Mouse (Mus musculus) MEL (cell line): ENCODE measurements around the gene Dock4. TPM values are rescaled to one million over a fixed set of nuclear protein-coding genes. Genes with fewer than 3 reads are reported as not detected.

Source experiments
- DNase-seq: peaks from one replicate; pipeline ENCODE4 v3.0.0; 2011; ENCODE audit warnings: low read depth, low spot score
- H3K27ac ChIP-seq: 2 replicates; pipeline ENCODE4 v1.5.1; 2012; ENCODE audit warnings: low read depth, mild to moderate bottlenecking, control low read depth, low read length, moderate library complexity; ENCODE audit not compliant: control insufficient read depth
- H3K27me3 ChIP-seq, 2 experiments: fragments of 150-350 bp in 1 of 2; sonication (generic) in 1 of 2; 2 replicates each; pipeline ENCODE4 v1.6.1; 2012; ENCODE audit warnings: low read length in 2 of 2, mild to moderate bottlenecking in 2 of 2, improper control_type of control experiment in 1 of 2, moderate library complexity in 1 of 2; ENCODE audit not compliant: insufficient read depth in 2 of 2, control insufficient read depth in 1 of 2
- H3K36me3 ChIP-seq, 2 experiments: 2 replicates each; pipeline ENCODE4 v1.6.1; 2012 to 2014; ENCODE audit warnings: low read length in 2 of 2, improper control_type of control experiment in 1 of 2, inconsistent platforms in 1 of 2, mild to moderate bottlenecking in 1 of 2; ENCODE audit not compliant: insufficient read depth in 2 of 2, control insufficient read depth in 1 of 2
- H3K4me1 ChIP-seq, 2 experiments: fragments of 150-350 bp in 1 of 2; sonication (generic) in 1 of 2; 2 replicates each; pipeline ENCODE4 v1.6.1; 2012; ENCODE audit warnings: low read length in 2 of 2, improper control_type of control experiment in 1 of 2, mild to moderate bottlenecking in 1 of 2; ENCODE audit not compliant: insufficient read depth in 2 of 2, control insufficient read depth in 1 of 2
- H3K4me3 ChIP-seq, 2 experiments: fragments of 150-350 bp in 1 of 2; sonication (generic) in 1 of 2; 2 replicates each; pipeline ENCODE4 v1.5.1; 2012; ENCODE audit warnings: low read depth in 2 of 2, low read length in 2 of 2, mild to moderate bottlenecking in 2 of 2, moderate library complexity in 2 of 2, control low read depth in 1 of 2, improper control_type of control experiment in 1 of 2; ENCODE audit not compliant: control insufficient read depth in 1 of 2, insufficient read depth in 1 of 2
- H3K79me2 ChIP-seq: 2 replicates; pipeline ENCODE4 v1.6.1; 2012; ENCODE audit warnings: mild to moderate bottlenecking, low read length, moderate library complexity; ENCODE audit not compliant: control insufficient read depth, poor library complexity, insufficient read depth
- H3K9ac ChIP-seq: 2 replicates; pipeline ENCODE4 v1.6.1; 2012; ENCODE audit warnings: low read depth, mild to moderate bottlenecking, control low read depth, low read length, moderate library complexity; ENCODE audit not compliant: control insufficient read depth, poor library complexity, severe bottlenecking
- H3K9me3 ChIP-seq: fragments of 150-350 bp; sonication (generic); replicated peaks from 2 replicates; pipeline ENCODE4 v1.6.1; 2012; ENCODE audit warnings: mild to moderate bottlenecking, low read length, improper control_type of control experiment, moderate library complexity; ENCODE audit not compliant: insufficient read depth
- CTCF ChIP-seq, 3 experiments: IDR thresholded peaks in 2 of 3; conservative IDR thresholded peaks in 1 of 3; 2 replicates each; pipeline ENCODE4 v1.5.1; 2011 to 2012; ENCODE audit warnings: low read length in 3 of 3, low read depth in 2 of 3, mild to moderate bottlenecking in 2 of 3, improper control_type of control experiment in 1 of 3, inconsistent platforms in 1 of 3, mixed read lengths in 1 of 3, moderate library complexity in 1 of 3; ENCODE audit not compliant: control insufficient read depth in 1 of 3, insufficient read depth in 1 of 3, poor library complexity in 1 of 3, severe bottlenecking in 1 of 3
- E2F4 ChIP-seq: IDR thresholded peaks from 2 replicates; pipeline ENCODE4 v1.6.1; 2011; ENCODE audit warnings: low read depth, low read length, improper control_type of control experiment, borderline replicate concordance
- EP300 ChIP-seq, 2 experiments: IDR thresholded peaks; 2 replicates each; pipeline ENCODE4 v1.6.1; 2011; ENCODE audit warnings: improper control_type of control experiment in 2 of 2, low read length in 2 of 2, low read depth in 1 of 2, mild to moderate bottlenecking in 1 of 2
- ETS1 ChIP-seq: IDR thresholded peaks from 2 replicates; pipeline ENCODE4 v1.6.1; 2012; ENCODE audit warnings: low read depth, mild to moderate bottlenecking, inconsistent platforms, low read length, improper control_type of control experiment, moderate library complexity
- GABPA ChIP-seq: IDR thresholded peaks from 2 replicates; pipeline ENCODE4 v1.6.1; 2012; ENCODE audit warnings: low read depth, mild to moderate bottlenecking, inconsistent platforms, low read length, improper control_type of control experiment, moderate library complexity
- HCFC1 ChIP-seq: IDR thresholded peaks from 2 replicates; pipeline ENCODE4 v1.6.1; 2012; ENCODE audit warnings: low read depth, mild to moderate bottlenecking, inconsistent platforms, low read length, improper control_type of control experiment, moderate library complexity
- JUND ChIP-seq: IDR thresholded peaks from 2 replicates; pipeline ENCODE4 v1.6.1; 2011; ENCODE audit warnings: low read depth, mild to moderate bottlenecking, improper control_type of control experiment, low read length
- KAT2A ChIP-seq: conservative IDR thresholded peaks from 2 replicates; pipeline ENCODE4 v1.6.1; 2012; ENCODE audit warnings: low read depth, low read length, improper control_type of control experiment, inconsistent platforms
- MAFK ChIP-seq: IDR thresholded peaks from 2 replicates; pipeline ENCODE4 v1.6.1; 2011; ENCODE audit warnings: low read depth, mild to moderate bottlenecking, low read length, improper control_type of control experiment, borderline replicate concordance
- MAX ChIP-seq: IDR thresholded peaks from 2 replicates; pipeline ENCODE4 v1.6.1; 2011; ENCODE audit warnings: low read length, improper control_type of control experiment
- MAZ ChIP-seq: IDR thresholded peaks from 2 replicates; pipeline ENCODE4 v1.6.1; 2012; ENCODE audit warnings: low read depth, mild to moderate bottlenecking, inconsistent platforms, low read length, improper control_type of control experiment
- MEF2A ChIP-seq: IDR thresholded peaks from 2 replicates; pipeline ENCODE4 v1.6.1; 2014; ENCODE audit warnings: low read depth, mild to moderate bottlenecking, inconsistent platforms, low read length, improper control_type of control experiment; ENCODE audit not compliant: poor library complexity, insufficient replicate concordance, severe bottlenecking; ENCODE audit errors: extremely low read depth
- MXI1 ChIP-seq: IDR thresholded peaks from 2 replicates; pipeline ENCODE4 v1.6.1; 2011; ENCODE audit warnings: mild to moderate bottlenecking, low read depth, low read length, improper control_type of control experiment
- MYB ChIP-seq: IDR thresholded peaks from 2 replicates; pipeline ENCODE4 v1.6.1; 2011; ENCODE audit warnings: mild to moderate bottlenecking, low read depth, low read length, improper control_type of control experiment
- NRF1 ChIP-seq: IDR thresholded peaks from 2 replicates; pipeline ENCODE4 v1.6.1; 2014; ENCODE audit warnings: low read depth, mild to moderate bottlenecking, inconsistent platforms, low read length, improper control_type of control experiment, moderate library complexity; ENCODE audit not compliant: poor library complexity, insufficient read depth, severe bottlenecking
- POLR2AphosphoS2 ChIP-seq: IDR thresholded peaks from 2 replicates; pipeline ENCODE4 v1.6.1; 2011; ENCODE audit warnings: low read length, improper control_type of control experiment
- RCOR1 ChIP-seq: IDR thresholded peaks from 2 replicates; pipeline ENCODE4 v1.6.1; 2012; ENCODE audit warnings: low read depth, mild to moderate bottlenecking, inconsistent platforms, low read length, improper control_type of control experiment
- SIN3A ChIP-seq: IDR thresholded peaks from 2 replicates; pipeline ENCODE4 v1.6.1; 2012; ENCODE audit warnings: low read length, improper control_type of control experiment, inconsistent platforms
- TAL1 ChIP-seq: IDR thresholded peaks from 2 replicates; pipeline ENCODE4 v1.6.1; 2012; ENCODE audit warnings: mild to moderate bottlenecking, inconsistent platforms, low read length, moderate library complexity, mixed read lengths
- TBP ChIP-seq: IDR thresholded peaks from 2 replicates; pipeline ENCODE4 v1.8.0; 2011; ENCODE audit warnings: low read depth, low read length, improper control_type of control experiment
- USF1 ChIP-seq: IDR thresholded peaks from 2 replicates; pipeline ENCODE4 v1.6.1; 2014; ENCODE audit warnings: low read depth, mild to moderate bottlenecking, inconsistent platforms, low read length, improper control_type of control experiment, moderate library complexity
- USF2 ChIP-seq, 2 experiments: IDR thresholded peaks; 2 replicates each; pipeline ENCODE4 v1.6.1; 2011 to 2012; ENCODE audit warnings: improper control_type of control experiment in 2 of 2, low read length in 2 of 2, borderline replicate concordance in 1 of 2, inconsistent platforms in 1 of 2, low read depth in 1 of 2, mild to moderate bottlenecking in 1 of 2; ENCODE audit not compliant: insufficient read depth in 1 of 2
- ZKSCAN1 ChIP-seq: IDR thresholded peaks from 2 replicates; pipeline ENCODE4 v1.6.1; 2012; ENCODE audit warnings: low read depth, mild to moderate bottlenecking, inconsistent platforms, low read length, improper control_type of control experiment, moderate library complexity
- ZNF384 ChIP-seq: IDR thresholded peaks from 2 replicates; pipeline ENCODE4 v1.6.1; 2012; ENCODE audit warnings: low read depth, mild to moderate bottlenecking, inconsistent platforms, low read length, improper control_type of control experiment
- polyA plus RNA-seq, 2 experiments: library from polyadenylated mRNA; stranded (reverse) in 1 of 2; unstranded in 1 of 2; fragments of >175 nt in 1 of 2; fragments of >200 nt in 1 of 2; gene quantifications; 2 replicates each; pipeline versions ENCODE4 v1.2.1 to v1.2.4; 2012; ENCODE audit warnings: low replicate concordance in 2 of 2, low read depth in 1 of 2; ENCODE audit not compliant: insufficient read length in 2 of 2, insufficient read depth in 1 of 2, missing spikeins in 1 of 2
- total RNA-seq: library from RNA; depleted of rRNA; stranded (reverse); fragments of 300-350 nt; gene quantifications from 2 replicates; pipeline ENCODE4 v1.2.3, GENCODE M21; 2012

The Dock4 gene
- total and polyA plus RNA-seq, 3 experiments: 0.08 to 0.17 TPM; not detected in 1

GRCm38 (mm10) chr12:40645869-40646268, 200.1 kb downstream of the Dock4 start:
- H3K36me3 ChIP-seq: no peaks in the 10 kb centered on the region
- DNase-seq: no peak
- H3K79me2 ChIP-seq: no peaks in the 10 kb centered on the region
- no peaks in the 10 kb centered on the region for H3K4me1 ChIP-seq
- no peaks in the 10 kb centered on the region for H3K9me3 ChIP-seq
- no peak overlapping the region for H3K4me3 ChIP-seq
- H3K27me3 ChIP-seq: no peaks in the 10 kb centered on the region
- TF ChIP-seq NRF1 (no peak), USF1 (no peak), GABPA (no peak), MYB (no peak), EP300 (IDR thresholded peaks at IDR 0.05; ENCODE audit: low read depth in 1 of 2, low read length in 2 of 2) (no peak), E2F4 (no peak), ZNF384 (no peak)
- no peak overlapping the region for H3K9ac ChIP-seq
- no peak overlapping the region for H3K27ac ChIP-seq

GRCm38 (mm10) chr12:40654312-40654711, 208.6 kb downstream of the Dock4 start:
- Histone ChIP-seq H3K9me3 (no peaks in the 10 kb centered on the region), H3K27ac (no peak overlapping the region), H3K4me3 (no peak overlapping the region), H3K4me1 (no peaks in the 10 kb centered on the region), H3K9ac (no peak overlapping the region), H3K27me3 (no peaks in the 10 kb centered on the region), H3K79me2 (no peaks in the 10 kb centered on the region), H3K36me3 (no peaks in the 10 kb centered on the region)
- DNase-seq: no peak
- TF ChIP-seq MYB (no peak), KAT2A (no peak), SIN3A (no peak), CTCF (IDR thresholded peaks at IDR 0.05 in 2 of 3, conservative IDR thresholded peaks at IDR 0.05 in 1 of 3; ENCODE audit: control insufficient read depth in 1 of 3, insufficient read depth in 1 of 3, low read depth in 2 of 3, low read length in 3 of 3, poor library complexity in 1 of 3, severe bottlenecking in 1 of 3) (no peak), USF2 (IDR thresholded peaks at IDR 0.05; ENCODE audit: borderline replicate concordance in 1 of 2, insufficient read depth in 1 of 2, low read depth in 1 of 2, low read length in 2 of 2) (no peak), HCFC1 (no peak), RCOR1 (no peak), MXI1 (no peak), TBP (no peak), ETS1 (no peak), MAFK (no peak), JUND (no peak), TAL1 (no peak), POLR2AphosphoS2 (no peak), ZKSCAN1 (no peak), MAX (no peak), MAZ (no peak), MEF2A (no peak)
